Mouse (Mus musculus): Measurements from ENCODE around the gene Syt6.
"Not testable (repeated sequence)": the region's sequence is repeated elsewhere in the genome, so short reads cannot be mapped to it uniquely, and the experiment has no call there.

Gene Syt6

DNA sequence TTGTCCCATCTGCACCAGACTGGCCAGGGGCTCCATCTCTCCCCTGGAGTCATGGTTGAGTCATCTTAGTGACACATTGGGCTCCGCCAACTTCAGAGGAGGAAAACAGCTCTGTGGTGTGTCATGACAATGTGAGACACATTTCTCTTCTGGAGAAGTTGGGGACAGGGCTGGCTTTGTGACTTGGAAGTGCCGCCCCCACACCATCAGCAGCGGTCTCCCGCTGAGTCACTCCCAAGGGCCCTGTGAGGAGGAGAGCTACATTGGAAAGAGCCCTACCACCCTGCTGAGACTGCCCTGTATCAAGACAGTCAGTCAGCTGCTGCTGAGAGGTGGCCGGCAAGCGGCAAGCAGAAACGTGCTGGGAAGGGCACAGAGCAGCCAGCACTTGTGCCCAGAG lies 26.0 kb downstream of the Syt6 start:
- DNase-seq (ENCODE audit: low spot score), result no peak

DNA sequence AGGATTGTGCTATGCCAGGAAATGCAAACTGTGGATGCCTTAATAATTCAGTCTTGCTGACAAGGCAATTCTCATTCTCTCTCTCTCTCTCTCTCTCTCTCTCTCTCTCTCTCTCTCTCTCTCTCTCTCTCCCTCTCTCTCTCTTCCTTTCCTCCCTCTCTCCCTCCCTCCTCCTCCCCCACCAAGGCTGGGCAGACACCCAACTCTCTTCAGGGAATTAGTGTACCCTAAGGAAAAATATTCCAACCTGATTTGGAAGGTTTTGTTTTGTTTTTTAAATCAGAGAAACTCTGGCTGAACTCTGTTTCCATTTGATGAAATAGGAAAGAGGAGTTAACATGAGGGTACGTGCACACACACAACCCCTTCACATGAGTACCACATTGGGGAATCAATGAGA lies 26.5 kb downstream of the Syt6 start:
- DNase-seq (ENCODE audit: low spot score), result no peak

DNA sequence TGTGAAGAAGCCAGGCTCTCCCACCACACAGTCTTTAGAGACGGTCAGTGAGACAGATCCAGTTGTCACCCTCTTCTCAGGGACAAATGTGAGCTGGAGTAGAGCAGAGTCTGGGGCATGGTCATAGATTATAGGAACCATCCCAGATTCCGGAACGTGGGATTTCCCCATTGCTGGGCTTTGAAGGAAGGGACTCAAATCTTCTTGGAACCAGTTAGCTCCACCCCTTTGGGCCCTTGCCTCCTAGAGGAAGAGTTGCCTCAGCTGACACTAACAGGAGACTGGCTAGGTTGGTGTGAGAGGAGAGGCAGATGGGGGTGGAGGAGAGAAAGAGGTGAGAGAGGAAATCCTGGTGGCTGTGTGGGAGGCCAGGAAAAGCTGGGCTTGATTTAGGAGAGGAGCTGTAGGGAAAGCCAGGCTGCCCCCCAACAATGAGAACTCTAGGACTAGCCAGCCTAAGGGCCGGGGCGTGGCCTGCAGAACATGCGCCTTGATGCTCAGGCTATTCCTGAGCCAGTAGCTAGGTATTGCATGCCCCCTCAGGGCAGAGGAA lies 31.1 kb downstream of the Syt6 start:
- no peak for DNase-seq (ENCODE audit: low spot score)

DNA sequence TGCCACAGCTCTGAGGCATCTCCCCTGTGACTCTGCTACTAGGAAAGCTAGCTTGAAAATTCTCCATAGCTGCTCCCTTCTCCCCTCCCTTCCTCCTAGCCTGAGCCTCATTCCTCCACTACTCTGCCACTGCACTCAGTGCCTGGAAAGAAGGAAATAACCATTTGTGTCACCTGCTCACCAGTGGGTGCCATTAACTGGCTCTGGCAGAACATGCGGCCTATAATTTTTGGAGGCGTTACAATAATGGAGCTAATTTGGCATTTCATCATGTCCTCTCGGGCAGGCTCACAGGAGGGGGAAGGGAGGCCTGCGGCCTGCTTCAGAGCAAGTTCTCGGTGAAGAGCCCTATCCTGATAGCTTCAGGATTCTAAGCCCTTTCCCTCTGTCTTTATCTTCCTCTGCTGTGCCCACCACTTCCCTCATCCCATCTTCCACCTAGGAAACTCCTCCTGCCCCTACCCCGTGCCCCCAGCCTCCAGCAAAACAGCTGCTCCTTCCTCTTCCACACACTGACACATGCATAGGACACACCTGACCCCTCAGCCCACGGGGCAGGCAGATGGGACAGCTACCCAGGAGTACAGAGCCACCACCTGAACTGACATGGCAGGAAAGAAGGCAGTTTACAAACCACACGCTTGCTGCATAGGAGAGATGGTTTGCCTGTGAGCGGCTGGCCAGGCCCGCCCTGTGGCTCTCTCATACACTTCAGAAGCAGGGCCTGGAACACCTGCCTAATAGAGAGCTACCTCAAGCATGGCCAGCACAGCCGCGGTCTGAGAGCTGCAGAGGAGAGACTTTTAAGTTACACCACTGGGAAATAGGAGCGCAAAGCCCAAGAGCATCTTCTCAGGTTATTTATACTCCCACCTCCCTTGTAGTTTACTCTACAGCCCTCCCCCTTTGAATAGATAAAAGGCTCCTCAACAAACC lies 31.9 kb downstream of the Syt6 start:
- DNase-seq (ENCODE audit: low spot score), result no peak

DNA sequence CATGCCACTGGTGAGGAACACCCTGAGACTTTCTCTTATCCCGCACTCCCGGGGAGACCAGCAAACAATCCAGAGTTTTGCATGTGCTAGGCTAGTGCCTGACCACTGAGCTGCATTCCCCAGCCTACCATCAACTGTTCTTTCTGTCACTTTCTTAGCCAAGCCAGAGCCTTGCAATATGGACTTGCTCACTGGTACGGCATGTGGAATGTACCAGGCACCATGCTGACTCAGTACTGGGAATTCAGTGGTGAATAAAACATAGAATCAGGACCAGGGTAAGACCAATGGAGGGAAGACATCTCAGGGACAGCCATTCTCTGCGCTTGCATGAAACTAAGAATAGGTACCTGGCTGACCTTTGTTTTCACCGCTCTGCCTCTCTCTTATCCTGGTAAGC lies 35.2 kb downstream of the Syt6 start:
- DNase-seq (ENCODE audit: low spot score), result no peak

DNA sequence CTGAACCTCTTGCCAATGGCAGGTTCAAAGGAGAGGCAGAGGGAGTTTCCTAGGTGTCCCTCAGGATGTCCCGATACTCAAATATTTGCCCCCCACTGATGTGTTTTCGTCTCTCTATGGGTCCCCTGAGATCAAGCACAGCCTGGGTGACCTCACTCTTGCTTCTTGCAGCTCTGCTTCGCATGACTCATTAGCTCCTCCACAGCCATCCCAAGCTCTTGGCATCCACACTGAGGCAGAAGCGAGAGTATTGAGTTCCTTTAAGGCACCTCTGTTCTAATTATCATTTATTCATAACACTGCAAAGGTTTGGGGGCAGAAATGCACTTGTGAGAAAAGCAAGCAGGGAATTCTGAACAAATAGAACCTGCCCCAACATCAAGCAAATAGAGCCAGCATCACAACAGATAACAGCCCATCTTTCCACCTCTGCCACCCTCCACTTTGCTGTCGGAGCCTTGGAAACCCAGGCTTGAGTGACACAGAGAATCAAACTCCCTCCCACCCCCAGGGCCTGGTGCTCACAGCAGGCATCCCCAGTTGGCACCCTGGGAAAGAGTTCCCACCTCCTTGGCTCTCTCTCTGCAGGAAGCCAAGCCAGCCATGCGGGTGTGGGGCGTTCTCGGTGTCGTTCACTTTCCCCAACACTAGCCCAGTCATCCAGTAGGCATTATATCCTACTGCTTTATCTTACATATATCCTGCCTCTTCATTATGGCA lies 37.8 kb downstream of the Syt6 start:
- no peak for DNase-seq (ENCODE audit: low spot score)

DNA sequence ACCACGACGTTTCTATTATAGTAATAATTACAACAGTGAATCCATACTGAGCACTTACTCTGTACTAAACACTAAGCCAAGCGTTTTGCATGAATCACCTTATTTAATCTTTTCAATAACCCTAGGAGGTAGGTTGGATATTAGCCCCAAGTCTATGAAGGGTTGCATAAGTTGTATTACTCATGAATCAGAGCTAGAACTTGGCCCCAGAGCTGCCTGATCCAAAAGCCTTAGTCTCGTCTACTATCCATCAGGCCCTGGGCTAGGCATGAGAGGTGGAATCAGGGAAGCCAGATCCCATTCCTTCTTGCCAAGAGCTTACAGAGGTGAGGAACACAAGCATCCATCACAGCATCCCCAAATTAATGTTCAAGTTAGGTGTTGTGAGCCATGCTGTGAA lies 40.6 kb downstream of the Syt6 start:
- no peak for DNase-seq (ENCODE audit: low spot score)

DNA sequence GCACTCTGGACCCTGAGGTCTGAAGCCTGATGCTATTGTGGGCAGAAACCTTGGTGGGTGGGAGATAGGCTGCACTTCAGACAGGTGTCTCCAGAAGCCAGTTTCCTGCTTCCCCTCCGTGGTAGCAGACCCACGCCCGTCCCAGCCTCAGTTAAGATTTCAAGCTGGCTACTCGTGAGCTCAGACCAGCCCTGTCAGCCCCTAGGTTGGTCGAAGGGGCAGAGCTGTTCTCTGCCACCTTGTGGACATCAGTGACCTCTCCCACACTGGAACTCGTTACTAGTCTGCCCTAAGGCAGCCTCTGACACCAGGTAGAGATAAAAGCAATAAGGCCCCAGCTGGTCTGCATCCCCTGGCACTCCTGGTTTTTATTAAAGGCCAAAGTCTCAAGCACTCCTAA lies 42.0 kb downstream of the Syt6 start:
- DNase-seq (ENCODE audit: low spot score), result peak; percentile 40

DNA sequence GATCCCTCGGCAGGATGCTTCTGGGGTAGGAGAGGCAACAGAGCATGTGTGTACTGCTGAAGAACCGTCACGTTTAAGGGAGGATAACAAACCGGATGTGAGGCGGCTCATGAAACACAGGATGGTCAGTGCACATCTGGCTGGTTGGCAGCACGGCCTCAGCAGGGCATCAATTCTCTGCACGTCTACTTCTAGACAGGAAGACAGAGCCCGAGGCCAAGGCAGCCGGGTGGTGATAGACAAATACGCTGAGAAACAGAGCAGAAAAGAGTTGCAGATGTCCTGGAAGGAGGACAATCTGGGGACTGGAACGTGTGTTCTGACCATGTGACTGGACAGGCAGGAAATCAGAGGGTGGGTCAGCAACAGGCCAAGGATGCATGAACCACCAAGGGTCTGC lies 45.1 kb downstream of the Syt6 start:
- no peak for DNase-seq (ENCODE audit: low spot score)

DNA sequence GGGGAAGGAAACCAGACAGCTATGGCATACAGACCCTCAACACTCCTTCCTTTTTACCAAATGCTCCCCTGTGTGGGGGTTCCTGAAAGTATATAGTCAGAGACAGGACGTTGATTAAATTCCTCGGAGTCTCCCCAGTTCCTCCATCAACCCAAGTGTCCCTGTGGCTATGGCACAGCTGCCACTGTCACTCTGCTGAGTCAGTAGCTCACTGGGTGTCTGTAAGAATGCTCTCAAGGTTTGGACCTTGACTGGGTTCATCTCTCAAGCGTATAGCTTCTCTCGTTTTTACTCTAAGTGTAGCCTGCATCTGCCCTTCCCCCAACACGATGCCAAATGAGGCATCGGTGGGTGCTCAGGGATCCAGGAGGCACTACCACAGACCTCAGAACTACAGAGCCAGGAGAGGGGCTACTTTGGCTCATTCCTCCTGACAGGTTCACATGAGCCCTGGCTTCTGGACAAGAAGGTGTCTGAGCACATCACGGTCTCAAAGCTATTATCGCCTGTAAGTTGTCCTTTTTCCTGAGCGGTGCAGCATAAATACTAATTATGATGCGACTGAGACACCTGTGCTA lies 49.0 kb downstream of the Syt6 start:
- DNase-seq (ENCODE audit: low spot score), result no peak

DNA sequence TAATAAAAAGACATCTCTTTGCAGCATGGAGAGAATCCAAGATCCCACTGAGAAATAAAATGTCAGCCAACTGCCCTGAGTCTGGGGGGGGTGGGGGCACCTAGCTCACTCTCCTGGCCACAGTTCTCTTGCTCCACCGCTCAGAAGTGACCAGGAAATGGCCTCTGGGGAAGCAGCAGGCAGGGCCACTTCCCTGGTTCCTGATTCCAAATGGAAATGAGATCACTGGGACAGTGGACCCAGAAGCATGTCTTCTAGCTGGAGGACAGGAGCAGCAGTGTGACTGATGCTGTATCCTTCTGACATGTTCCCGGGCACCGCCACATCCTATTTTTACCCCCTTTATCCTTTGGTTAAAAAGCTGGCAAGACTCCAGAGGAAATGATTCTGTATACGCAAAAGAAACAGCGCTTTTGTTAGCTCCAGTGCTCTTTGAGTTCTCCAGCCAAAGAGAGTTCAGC lies 49.6 kb downstream of the Syt6 start:
- DNase-seq (ENCODE audit: low spot score), result no peak

DNA sequence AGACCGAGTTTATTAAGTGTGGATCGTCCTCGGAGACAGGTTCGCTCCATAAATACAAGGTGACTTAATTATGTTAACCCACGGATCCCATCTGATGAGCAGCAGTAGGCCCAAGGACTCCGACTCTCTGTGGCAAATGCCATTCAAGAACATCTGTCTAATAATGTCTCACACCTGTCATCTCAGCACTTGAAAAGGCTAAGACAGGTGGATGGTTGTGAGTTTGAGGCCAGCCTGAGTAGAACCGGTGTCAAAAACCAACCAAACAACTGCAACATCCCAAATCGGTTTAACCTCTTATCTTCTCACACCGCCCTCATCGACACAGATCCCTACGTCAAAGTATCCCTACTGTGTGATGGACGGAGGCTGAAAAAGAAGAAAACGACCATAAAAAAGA lies 50.1 kb downstream of the Syt6 start:
- DNase-seq (ENCODE audit: low spot score), result no peak

DNA sequence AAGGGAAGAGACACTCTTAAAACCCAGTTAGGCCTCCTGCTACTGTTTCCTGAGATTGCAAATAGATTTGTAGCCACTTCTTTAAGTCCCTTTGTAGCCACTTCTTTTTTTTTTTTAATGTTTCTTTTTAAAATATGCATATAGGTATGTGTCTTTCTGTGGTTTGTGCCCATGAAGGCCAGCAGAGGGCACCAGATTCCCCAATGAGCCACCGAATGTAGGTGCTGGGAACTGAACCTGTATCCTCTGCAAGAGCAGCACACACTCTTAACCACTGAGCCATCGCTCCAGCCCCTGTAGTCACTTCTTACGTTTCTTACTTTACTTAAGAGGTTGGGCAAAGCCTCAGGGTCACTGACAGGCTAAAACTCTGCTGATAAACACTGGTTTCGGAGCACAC lies 51.5 kb downstream of the Syt6 start:
- DNase-seq (ENCODE audit: low spot score), result no peak

DNA sequence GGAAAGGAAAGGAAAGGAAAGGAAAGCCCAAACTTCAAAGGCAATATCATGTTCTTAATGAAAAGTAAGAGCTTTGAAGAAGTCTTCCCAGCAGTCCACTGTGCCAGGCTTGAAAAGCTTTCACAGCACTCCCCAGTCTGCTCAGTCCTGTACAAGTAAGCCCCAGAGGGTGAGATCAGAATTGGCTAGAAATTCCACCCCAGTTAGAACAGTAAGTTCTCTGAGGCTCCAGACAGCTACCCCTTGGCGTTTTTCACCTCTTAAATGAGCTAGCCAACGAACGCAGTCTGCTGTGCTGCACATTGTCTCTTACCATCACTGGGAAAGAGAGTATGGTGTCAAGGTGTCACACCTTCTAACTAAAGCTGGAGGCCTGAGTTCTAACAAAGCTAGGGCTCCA lies 52.6 kb downstream of the Syt6 start:
- DNase-seq (ENCODE audit: low spot score), result no peak

DNA sequence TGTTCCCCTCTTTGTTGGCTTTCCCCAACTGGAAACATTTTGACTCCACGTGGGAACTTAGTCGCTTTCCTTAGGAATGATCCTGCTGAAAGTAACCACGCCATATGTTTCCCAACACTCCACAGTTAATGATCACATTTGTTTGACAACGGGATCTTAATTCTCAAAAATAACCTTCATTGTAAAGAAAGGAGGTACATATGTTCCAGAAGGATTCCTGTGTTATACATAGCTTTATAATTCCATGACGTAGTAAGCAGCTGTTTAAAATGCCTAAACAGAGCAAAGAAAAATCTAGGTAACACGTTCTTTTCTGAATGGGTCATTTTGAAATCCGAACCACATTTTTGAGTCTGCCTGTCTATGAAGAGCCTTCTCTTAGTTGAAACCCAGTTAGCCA lies 58.1 kb downstream of the Syt6 start:
- no peak for DNase-seq (ENCODE audit: low spot score)

DNA sequence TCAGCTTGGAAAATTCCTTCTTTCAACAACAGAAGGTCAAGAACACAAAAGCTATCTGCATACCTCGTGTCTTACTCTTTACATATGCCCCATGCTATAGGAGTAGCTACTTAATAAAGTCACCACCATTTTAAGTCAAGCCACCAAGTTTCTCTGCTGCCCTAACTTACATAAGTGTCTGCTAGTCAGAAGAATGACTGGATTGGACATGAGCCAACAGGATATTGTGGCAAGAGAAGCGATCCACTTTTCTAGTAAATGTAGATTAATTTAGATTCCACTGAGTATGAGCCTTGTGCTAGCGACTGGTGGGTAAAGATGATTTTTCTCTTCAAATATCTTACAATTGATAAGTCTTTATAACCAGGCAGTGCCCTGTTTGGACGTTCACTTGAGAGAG lies 58.8 kb downstream of the Syt6 start:
- DNase-seq (ENCODE audit: low spot score), result no peak

DNA sequence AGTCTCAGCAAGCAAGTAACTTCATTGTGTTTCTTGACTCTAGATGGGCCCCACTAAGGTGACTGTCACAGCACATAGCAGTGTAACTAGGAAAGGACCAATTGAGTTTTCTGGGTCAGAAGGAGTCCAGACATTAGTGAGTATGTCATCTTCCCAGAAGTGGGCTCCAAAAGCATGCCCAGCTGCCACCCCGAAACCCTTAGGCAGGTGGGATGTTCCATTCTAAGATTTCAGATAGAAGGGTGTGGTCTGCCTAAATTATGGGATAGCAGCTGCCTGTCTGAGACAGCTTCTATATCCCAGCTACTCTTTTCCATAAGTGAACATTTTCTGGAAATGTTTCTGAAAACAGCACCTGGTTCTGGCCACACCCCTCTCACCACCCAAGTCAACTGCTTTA lies 59.2 kb downstream of the Syt6 start:
- no peak for DNase-seq (ENCODE audit: low spot score)

DNA sequence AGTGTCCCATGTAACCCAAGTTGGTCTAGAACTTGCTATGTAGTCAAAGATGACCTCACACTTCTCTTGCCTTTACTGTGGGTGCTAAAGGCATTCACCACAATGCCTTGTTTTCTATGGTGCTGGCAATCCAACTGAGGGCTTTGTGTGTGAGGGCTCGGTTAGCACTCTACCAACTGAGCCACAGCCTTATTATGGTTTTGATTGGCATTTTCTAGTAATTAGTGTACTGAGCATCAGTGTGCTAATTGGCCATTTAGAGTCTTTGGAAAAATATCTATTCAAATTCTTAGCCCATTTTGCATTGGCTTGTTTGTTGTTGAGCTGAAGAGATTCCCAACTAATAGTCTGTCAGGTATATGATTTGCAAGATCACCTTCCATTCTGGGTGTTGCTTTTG lies 62.6 kb downstream of the Syt6 start:
- DNase-seq (ENCODE audit: low spot score), result no peak

DNA sequence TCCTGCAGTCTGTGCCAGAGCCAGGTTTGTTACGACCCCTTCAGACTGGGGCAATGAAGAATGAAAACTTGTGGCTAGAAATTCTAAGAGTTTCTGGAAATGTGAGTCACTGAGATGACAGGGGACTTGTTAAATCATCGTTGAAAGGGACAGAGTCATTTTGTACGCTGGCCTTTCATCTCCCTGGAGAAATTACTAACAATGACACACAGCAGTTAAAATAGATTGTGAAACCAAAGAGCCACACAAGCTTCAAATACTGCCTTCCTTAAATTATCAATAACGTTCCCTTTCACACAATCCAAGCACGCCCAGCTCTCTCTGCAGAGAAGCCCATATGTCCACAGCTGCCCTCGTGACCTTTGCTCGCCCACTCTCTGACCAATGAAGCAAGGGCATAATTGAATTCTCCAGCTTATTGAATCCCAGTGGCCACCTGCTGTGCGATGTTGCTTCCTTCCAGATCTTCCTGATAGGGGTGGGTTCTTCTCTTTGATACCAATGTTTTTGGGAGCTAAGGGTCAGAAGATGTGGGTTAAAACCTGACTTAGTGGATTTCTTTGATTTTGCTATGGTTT lies 65.3 kb downstream of the Syt6 start:
- peak; percentile 73 for DNase-seq (ENCODE audit: low spot score)

DNA sequence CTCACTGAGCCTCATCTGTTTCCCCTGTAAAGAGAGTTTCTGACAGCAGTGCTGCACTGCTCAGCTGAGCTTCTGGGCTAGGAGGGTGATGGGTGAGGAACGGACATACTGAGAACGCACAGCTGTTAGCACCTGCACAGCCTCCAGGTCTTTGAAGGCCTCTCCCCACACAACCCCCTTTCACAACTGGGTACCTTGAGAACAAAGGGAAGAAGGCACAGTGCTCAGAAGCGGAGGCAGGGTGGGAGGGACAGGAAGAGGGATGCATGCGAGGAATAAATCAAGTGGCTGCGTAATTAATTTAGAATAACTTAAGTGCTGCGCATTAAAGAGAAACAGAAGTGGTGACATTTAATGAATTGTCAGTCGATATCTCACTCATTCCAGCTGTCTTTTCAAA lies 66.3 kb downstream of the Syt6 start:
- no peak for DNase-seq (ENCODE audit: low spot score)

DNA sequence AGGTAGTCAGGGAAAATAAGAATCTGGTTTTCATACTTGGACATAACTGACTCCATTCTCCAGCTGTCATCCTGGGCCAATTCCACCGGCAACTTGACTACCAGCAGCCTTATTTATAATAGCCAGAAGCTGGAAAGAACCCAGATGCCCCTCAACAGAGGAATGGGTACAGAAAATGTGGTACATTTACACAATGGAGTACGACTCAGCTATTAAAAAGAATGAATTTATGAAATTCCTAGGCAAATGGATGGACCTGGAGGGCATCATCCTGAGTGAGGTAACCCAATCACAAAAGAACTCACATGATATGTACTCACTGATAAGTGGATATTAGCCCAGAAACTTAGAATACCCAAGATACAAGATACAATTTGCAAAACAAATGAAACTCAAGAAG lies 70.9 kb downstream of the Syt6 start, which contains the start of gene Atg4a-ps:
Gene Atg4a-ps (minus strand): TSS at position 101 of the 400 bp plus-strand sequence.
- not testable (repeated sequence) for DNase-seq (ENCODE audit: low spot score)

DNA sequence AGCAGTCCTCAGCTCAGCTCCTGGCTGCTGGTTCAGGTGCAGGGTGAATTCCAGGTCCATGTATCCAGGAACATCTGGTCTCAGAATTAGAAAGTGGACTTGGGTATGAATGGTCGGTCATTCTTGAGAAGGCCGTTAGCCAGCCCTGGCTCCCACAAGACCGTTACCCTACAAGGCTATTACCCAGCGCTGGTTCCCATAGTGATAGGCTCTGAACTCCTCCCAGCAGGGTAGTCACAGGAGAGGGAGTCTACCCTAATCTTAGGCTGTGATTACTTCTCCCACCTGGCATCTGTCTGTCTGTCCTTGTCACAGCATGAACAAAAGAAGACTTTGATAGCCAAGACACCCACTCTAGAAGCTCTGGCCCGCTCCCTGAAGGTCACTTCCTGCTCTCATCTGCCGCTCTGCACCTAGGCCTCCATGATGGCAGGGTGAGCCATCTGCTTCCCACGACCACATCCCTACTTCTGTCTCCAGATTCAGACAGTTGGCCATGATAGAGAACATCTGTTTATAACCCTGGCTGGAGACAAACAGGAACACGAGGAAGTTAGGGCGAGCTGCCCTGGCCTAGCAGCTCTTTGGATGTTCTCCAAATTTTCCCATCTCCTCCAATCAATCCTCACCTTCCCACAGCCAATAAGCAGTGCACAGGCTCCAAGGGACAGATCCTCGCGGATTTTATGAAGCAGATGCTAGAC lies 72.3 kb downstream of the Syt6 start:
- DNase-seq (ENCODE audit: low spot score), result no peak
